Mouse (Mus musculus) mature B cell (primary cell): Measurements from ENCODE around the gene Oasl1.
"Not testable (repeated sequence)": the region's sequence is repeated elsewhere in the genome, so short reads cannot be mapped to it uniquely, and the experiment has no call there.

Experiments
- in situ Hi-C: fragments of 300-500 bp; cut with MboI; formaldehyde crosslinking; loops from 2 replicates; pipeline ENCODE4 v1.14.3; 2019

Gene Oasl1

GRCm38 (mm10) chr5:114926153-114926684, 3.2 kb downstream of the Oasl1 start:
- in situ Hi-C loops = no loop called here

GRCm38 (mm10) chr5:114926753-114927152, 3.7 kb downstream of the Oasl1 start:
- in situ Hi-C loops = no loop called here

- in situ Hi-C loops = no loop called here
Observed at GRCm38 (mm10) chr5:114931626-114932025, 8.6 kb downstream of the Oasl1 start.

GRCm38 (mm10) chr5:114933206-114933605, 10.2 kb downstream of the Oasl1 start:
- in situ Hi-C loops = no loop called here

GRCm38 (mm10) chr5:114935838-114936237, 12.8 kb downstream of the Oasl1 start:
- in situ Hi-C loops = no loop called here

GRCm38 (mm10) chr5:114941138-114941537, 18.1 kb downstream of the Oasl1 start:
- in situ Hi-C loops = not testable (repeated sequence)

GRCm38 (mm10) chr5:114942074-114942765, 19.2 kb downstream of the Oasl1 start, which contains the start of gene 2210016L21Rik:
TSS of gene 2210016L21Rik (plus strand) at chr5:114942158.
- in situ Hi-C loops = no loop called here

- in situ Hi-C loops = no loop called here
Observed at GRCm38 (mm10) chr5:114942766-114943130, 19.7 kb downstream of the Oasl1 start.

- in situ Hi-C loops = no loop called here
Observed at GRCm38 (mm10) chr5:114945072-114945471, 22.0 kb downstream of the Oasl1 start.

- in situ Hi-C loops = no loop called here
Observed at GRCm38 (mm10) chr5:114948891-114949290, 25.9 kb downstream of the Oasl1 start.

GRCm38 (mm10) chr5:114949316-114949715, 26.3 kb downstream of the Oasl1 start:
- in situ Hi-C loops = no loop called here

GRCm38 (mm10) chr5:114949812-114950211, 26.8 kb downstream of the Oasl1 start:
- in situ Hi-C loops = no loop called here

GRCm38 (mm10) chr5:114950669-114951068, 27.6 kb downstream of the Oasl1 start:
- in situ Hi-C loops = no loop called here

- in situ Hi-C loops = no loop called here
Observed at GRCm38 (mm10) chr5:114951279-114951880, 28.3 kb downstream of the Oasl1 start.

GRCm38 (mm10) chr5:114953326-114953725, 30.3 kb downstream of the Oasl1 start:
- in situ Hi-C loops = no loop called here

- in situ Hi-C loops = no loop called here
Observed at GRCm38 (mm10) chr5:114958069-114958468, 35.0 kb downstream of the Oasl1 start.

- in situ Hi-C loops = no loop called here
Observed at GRCm38 (mm10) chr5:114961590-114962360, 38.7 kb downstream of the Oasl1 start.

- in situ Hi-C loops = no loop called here
Observed at GRCm38 (mm10) chr5:114964315-114964966, 41.4 kb downstream of the Oasl1 start.

- in situ Hi-C loops = no loop called here
Observed at GRCm38 (mm10) chr5:114964967-114965898, 42.2 kb downstream of the Oasl1 start.

GRCm38 (mm10) chr5:114967523-114968268, 44.7 kb downstream of the Oasl1 start:
- in situ Hi-C loops = no loop called here
